8 mouse cellular contexts compared by ENCODE assay signal in genomic region chr11:84869537-84870232, GRCm38 (mm10). TPM values are rescaled to one million over a fixed set of nuclear protein-coding genes. Genes with fewer than 3 reads are reported as not detected.
DNase-seq lines count a peak whose midpoint lies in the region; ATAC-seq and TF ChIP-seq lines count a peak whose summit lies in the region.

No protein-coding gene starts in this region.

- no peaks in the 10 kb centered on the region for H3K9me3 ChIP-seq in erythroblast, embryonic 14.5 days (ENCODE audit: control insufficient read depth, low read length)
- no peaks in the 10 kb centered on the region for H3K9me3 ChIP-seq in heart, embryonic 12.5 days (replicated peaks)
- H3K9me3 ChIP-seq in kidney, embryonic 16.5 days (ENCODE audit: low read length), result no peaks in the 10 kb centered on the region

- H3K79me2 ChIP-seq in liver, adult 2 months (ENCODE audit: control insufficient read depth, insufficient read depth, low read length), result peaks cover 10% of the 10 kb centered on the region; the same call in 1 of the 2 replicates

- H3K9ac ChIP-seq in heart, embryonic 12.5 days, result peak overlapping the region; percentile 100
- H3K9ac ChIP-seq in kidney, embryonic 16.5 days (replicated peaks; ENCODE audit: low read length), result peak overlapping the region; percentile 97
- peak overlapping the region; percentile 87 for H3K9ac ChIP-seq in liver, adult 2 months (ENCODE audit: low read depth, low read length)

- peaks cover 54% of the 10 kb centered on the region for H3K4me1 ChIP-seq in erythroblast, embryonic 14.5 days (ENCODE audit: control insufficient read depth)
- H3K4me1 ChIP-seq in heart, embryonic 12.5 days (replicated peaks), result peaks cover 9% of the 10 kb centered on the region
- H3K4me1 ChIP-seq in kidney, embryonic 16.5 days (ENCODE audit: insufficient read depth, low read length), result peaks cover 30% of the 10 kb centered on the region
- H3K4me1 ChIP-seq in liver, adult 2 months (ENCODE audit: control insufficient read depth, insufficient read depth, low read length), result peaks cover 14% of the 10 kb centered on the region

- H3K4me2 ChIP-seq in heart, embryonic 12.5 days, result peak overlapping the region; percentile 88
- peak overlapping the region; percentile 83 for H3K4me2 ChIP-seq in kidney, embryonic 16.5 days (replicated peaks; ENCODE audit: low read depth, low read length)

- TF ChIP-seq POLR2A in brain, embryonic 14.5 days (IDR thresholded peaks at IDR 0.05; ENCODE audit: borderline replicate concordance, extremely low read depth, insufficient read depth, insufficient read length, poor library complexity, severe bottlenecking), result peak; percentile 74
- TF ChIP-seq POLR2A in liver, adult 2 months (IDR thresholded peaks at IDR 0.05; ENCODE audit: extremely low read depth, insufficient read depth, low read length), result peak; percentile 90

- DNase-seq in CD4-positive helper T cell, adult 2 months (ENCODE audit: low read depth, low spot score), result peak; percentile 98
- peak; percentile 99 for DNase-seq in brain, embryonic 14.5 days (ENCODE audit: low read depth)
- DNase-seq in liver, adult 2 months (ENCODE audit: extremely low read depth, low read depth, low spot score), result peak; percentile 81
- peak; percentile 91 to 94 for DNase-seq in spleen, postnatal 36 days (ENCODE audit: low spot score in 2 of 2)

- peak overlapping the region; percentile 68 for H3K4me3 ChIP-seq in erythroblast, embryonic 14.5 days (replicated peaks)
- peak overlapping the region; percentile 100 for H3K4me3 ChIP-seq in heart, embryonic 12.5 days
- peak overlapping the region; percentile 97 for H3K4me3 ChIP-seq in kidney, embryonic 16.5 days (ENCODE audit: low read length)
- peak overlapping the region; percentile 84 for H3K4me3 ChIP-seq in liver, adult 2 months (ENCODE audit: insufficient read depth, low read depth, low read length)

- no peaks in the 10 kb centered on the region for H3K27me3 ChIP-seq in erythroblast, embryonic 14.5 days (ENCODE audit: control insufficient read depth)
- no peaks in the 10 kb centered on the region for H3K27me3 ChIP-seq in heart, embryonic 12.5 days (replicated peaks)
- H3K27me3 ChIP-seq in kidney, embryonic 16.5 days (ENCODE audit: insufficient read depth, low read length), result no peaks in the 10 kb centered on the region
- H3K27me3 ChIP-seq in liver, adult 2 months (ENCODE audit: control insufficient read depth, insufficient read depth, low read length), result no peaks in the 10 kb centered on the region

- peak; percentile 81 for ATAC-seq in heart, embryonic 12.5 days (ENCODE audit: insufficient number of reproducible peaks, low FRiP score)
- peak; percentile 77 for ATAC-seq in kidney, embryonic 16.5 days (ENCODE audit: low FRiP score, low TSS enrichment)
- ATAC-seq in monocyte, adult 5-6 weeks (replicated peaks; ENCODE audit: insufficient number of reproducible peaks, low FRiP score, low TSS enrichment, poor library complexity, severe bottlenecking), result peak; percentile 74

- H3K27ac ChIP-seq in heart, embryonic 12.5 days (ENCODE audit: poor library complexity, severe bottlenecking), result peak overlapping the region; percentile 97
- peak overlapping the region; percentile 97 for H3K27ac ChIP-seq in kidney, embryonic 16.5 days (ENCODE audit: low read length)
- H3K27ac ChIP-seq in liver, adult 2 months (replicated peaks; ENCODE audit: insufficient read depth, low read depth, low read length), result peak overlapping the region; percentile 85

- peaks cover 82% of the 10 kb centered on the region for H3K36me3 ChIP-seq in erythroblast, embryonic 14.5 days (ENCODE audit: control insufficient read depth)
- peaks cover 3% of the 10 kb centered on the region; the same call in 1 of the 2 replicates for H3K36me3 ChIP-seq in heart, embryonic 12.5 days
- H3K36me3 ChIP-seq in kidney, embryonic 16.5 days (ENCODE audit: insufficient read depth, low read length), result no peaks in the 10 kb centered on the region
- 0 out of 2 replicates have a peak, but pooled peaks cover 3% of the 10 kb centered on the region for H3K36me3 ChIP-seq in liver, adult 2 months (ENCODE audit: control insufficient read depth, insufficient read depth, low read length)

- TF ChIP-seq CTCF in brain, embryonic 14.5 days (IDR thresholded peaks at IDR 0.05; ENCODE audit: borderline replicate concordance, extremely low read depth, insufficient read depth, insufficient read length), result no peak
- TF ChIP-seq CTCF in liver, adult 2 months (IDR thresholded peaks at IDR 0.05; ENCODE audit: low read depth, low read length), result no peak

- WGBS in heart, embryonic 12.5 days, result under 1% methylated on average over 61 of the region's 61 CpGs
- WGBS in kidney, embryonic 16.5 days, result under 1% methylated on average over 58 of the region's 61 CpGs
- WGBS in liver, adult 2 months, result under 1% methylated on average over 60 of the region's 61 CpGs

RNA-seq across cellular contexts. Expression of gene Ggnbp2, which starts 0.9 kb away (rescaled TPM):
- 93.4 and 93.8 TPM in 2 replicates for polyA plus RNA-seq in brain, embryonic 14.5 days (2012; rRNA removed)
- polyA plus RNA-seq in erythroblast, embryonic 14.5 days (2012), result 10.5 and 13.1 TPM in 2 replicates
- polyA plus RNA-seq in heart, embryonic 12.5 days (2016; fragmentation: Nextera tagmentation; extraction: Ambion mirVana), result 55.5 and 57.4 TPM in 2 replicates
- 62.6 and 63.3 TPM in 2 replicates for polyA plus RNA-seq in kidney, embryonic 16.5 days (2015; fragmentation: Nextera tagmentation; extraction: Ambion mirVana)
- 84.9 and 96.4 TPM in 2 replicates for total RNA-seq in liver, adult 2 months (2014; rRNA removed)
- 22.5 and 34.0 TPM in 2 replicates for polyA plus RNA-seq in liver, adult 2 months (2012; rRNA removed)
- total RNA-seq in monocyte, adult 5-6 weeks (2017), result 317 to 399 TPM (median 347 TPM) in 3 replicates

RNA-seq across cellular contexts. Expression of gene Myo19, which starts 10.3 kb away (rescaled TPM):
- 20.8 and 24.1 TPM in 2 replicates for polyA plus RNA-seq in brain, embryonic 14.5 days (2012; rRNA removed)
- 1.1 and 1.2 TPM in 2 replicates for polyA plus RNA-seq in erythroblast, embryonic 14.5 days (2012)
- polyA plus RNA-seq in heart, embryonic 12.5 days (2016; fragmentation: Nextera tagmentation; extraction: Ambion mirVana), result 7.9 and 8.3 TPM in 2 replicates
- polyA plus RNA-seq in kidney, embryonic 16.5 days (2015; fragmentation: Nextera tagmentation; extraction: Ambion mirVana), result 11.8 and 13.9 TPM in 2 replicates
- 2.3 and 3.7 TPM in 2 replicates for total RNA-seq in liver, adult 2 months (2014; rRNA removed)
- polyA plus RNA-seq in liver, adult 2 months (2012; rRNA removed), result 5.3 and 7.7 TPM in 2 replicates
- total RNA-seq in monocyte, adult 5-6 weeks (2017), result 0.75 to 4.2 TPM (median 1.2 TPM) in 3 replicates

RNA-seq across cellular contexts. Expression of gene Pigw, which starts 10.4 kb away (rescaled TPM):
- 5.3 and 6.2 TPM in 2 replicates for polyA plus RNA-seq in brain, embryonic 14.5 days (2012; rRNA removed)
- polyA plus RNA-seq in erythroblast, embryonic 14.5 days (2012), result 0.11 and 0.14 TPM in 2 replicates
- polyA plus RNA-seq in heart, embryonic 12.5 days (2016; fragmentation: Nextera tagmentation; extraction: Ambion mirVana), result 2.9 and 3.4 TPM in 2 replicates
- 3.8 and 4.3 TPM in 2 replicates for polyA plus RNA-seq in kidney, embryonic 16.5 days (2015; fragmentation: Nextera tagmentation; extraction: Ambion mirVana)
- 4.2 and 4.8 TPM in 2 replicates for total RNA-seq in liver, adult 2 months (2014; rRNA removed)
- 1.2 and 1.5 TPM in 2 replicates for polyA plus RNA-seq in liver, adult 2 months (2012; rRNA removed)
- total RNA-seq in monocyte, adult 5-6 weeks (2017), result 3.2 to 5.0 TPM (median 4.7 TPM) in 3 replicates

RNA-seq across cellular contexts. Expression of gene Dhrs11, which starts 40.9 kb away (rescaled TPM):
- 8.8 and 9.5 TPM in 2 replicates for polyA plus RNA-seq in brain, embryonic 14.5 days (2012; rRNA removed)
- polyA plus RNA-seq in erythroblast, embryonic 14.5 days (2012), result 45.7 and 48.5 TPM in 2 replicates
- 25.2 and 26.8 TPM in 2 replicates for polyA plus RNA-seq in heart, embryonic 12.5 days (2016; fragmentation: Nextera tagmentation; extraction: Ambion mirVana)
- polyA plus RNA-seq in kidney, embryonic 16.5 days (2015; fragmentation: Nextera tagmentation; extraction: Ambion mirVana), result 13.1 and 14.9 TPM in 2 replicates
- 14.8 and 23.2 TPM in 2 replicates for total RNA-seq in liver, adult 2 months (2014; rRNA removed)
- polyA plus RNA-seq in liver, adult 2 months (2012; rRNA removed), result 68.3 and 75.1 TPM in 2 replicates
- total RNA-seq in monocyte, adult 5-6 weeks (2017), result 10.3 to 11.0 TPM (median 10.3 TPM) in 3 replicates

RNA-seq across cellular contexts. Expression of gene Znhit3, which starts 46.5 kb away (rescaled TPM):
- 34.9 and 44.9 TPM in 2 replicates for polyA plus RNA-seq in brain, embryonic 14.5 days (2012; rRNA removed)
- polyA plus RNA-seq in erythroblast, embryonic 14.5 days (2012), result 0.20 and 0.47 TPM in 2 replicates
- polyA plus RNA-seq in heart, embryonic 12.5 days (2016; fragmentation: Nextera tagmentation; extraction: Ambion mirVana), result 33.8 and 37.1 TPM in 2 replicates
- polyA plus RNA-seq in kidney, embryonic 16.5 days (2015; fragmentation: Nextera tagmentation; extraction: Ambion mirVana), result 57.6 and 61.6 TPM in 2 replicates
- total RNA-seq in liver, adult 2 months (2014; rRNA removed), result 10.0 and 10.3 TPM in 2 replicates
- 4.3 and 5.4 TPM in 2 replicates for polyA plus RNA-seq in liver, adult 2 months (2012; rRNA removed)
- 8.6 to 18.2 TPM (median 17.8 TPM) in 3 replicates for total RNA-seq in monocyte, adult 5-6 weeks (2017)

Comparison
In these comparisons a context has a peak if more than half of its experiments do, and no peak if none do; other contexts are left out.
1. Peak in every context shown above with its lines: DNase-seq, ATAC-seq, H3K4me3 ChIP-seq and H3K27ac ChIP-seq.